Mouse (Mus musculus) forebrain, embryonic 11.5 days (tissue): Measurements from ENCODE around the gene Fmo5. TPM values are rescaled to one million over a fixed set of nuclear protein-coding genes. Genes with fewer than 3 reads are reported as not detected.
A peak's percentile ranks its signal among the peaks of the same experiment; 100 is the strongest.

Experiments
- ATAC-seq: fragments of 200-750 bp; cut with Nextera tagmentation; replicated peaks from 2 replicates; pipeline ENCODE4 v1.8.0; 2017; ENCODE audit warnings: moderate TSS enrichment; ENCODE audit not compliant: low FRiP score
- DNase-seq: peaks from one replicate; pipeline ENCODE4 v3.0.0-alpha.2; 2017; ENCODE audit warnings: low spot score
- H3K27ac ChIP-seq: fragments of 300-500 bp; sonication (generic); 2 replicates; pipeline ENCODE4 v1.5.1; 2014; ENCODE audit warnings: low read depth, low read length
- H3K27me3 ChIP-seq: fragments of 300-500 bp; sonication (generic); 2 replicates; pipeline ENCODE4 v1.6.1; 2014; ENCODE audit warnings: mild to moderate bottlenecking, low read length, mixed read lengths; ENCODE audit not compliant: control insufficient read depth, insufficient read depth
- H3K36me3 ChIP-seq: fragments of 300-500 bp; sonication (generic); 2 replicates; pipeline ENCODE4 v1.6.1; 2014; ENCODE audit warnings: mild to moderate bottlenecking, low read length, moderate library complexity, mixed read lengths; ENCODE audit not compliant: control insufficient read depth, insufficient read depth
- H3K4me1 ChIP-seq: fragments of 300-500 bp; sonication (generic); replicated peaks from 2 replicates; pipeline ENCODE4 v1.6.1; 2014; ENCODE audit warnings: low read length, mixed read lengths; ENCODE audit not compliant: control insufficient read depth, insufficient read depth
- H3K4me2 ChIP-seq: fragments of 300-500 bp; sonication (generic); 2 replicates; pipeline ENCODE4 v1.6.1; 2014; ENCODE audit warnings: low read depth, mild to moderate bottlenecking, low read length, moderate library complexity, mixed read lengths; ENCODE audit not compliant: severe bottlenecking
- H3K4me3 ChIP-seq: fragments of 300-500 bp; sonication (generic); 2 replicates; pipeline ENCODE4 v1.5.1; 2014; ENCODE audit warnings: low read depth, low read length
- H3K9ac ChIP-seq: fragments of 300-500 bp; sonication (generic); 2 replicates; pipeline ENCODE4 v1.6.1; 2014; ENCODE audit warnings: low read length
- H3K9me3 ChIP-seq: fragments of 300-500 bp; sonication (generic); 2 replicates; pipeline ENCODE4 v1.6.1; 2016; ENCODE audit warnings: low read length, mixed read lengths; ENCODE audit not compliant: control insufficient read depth
- WGBS: fragments of 180-500 bp; shearing (Covaris S2); extraction: QIAGEN DNeasy Blood & Tissue Kit; methylation state at CpG from one replicate; pipeline ENCODE4 v1.1.7; 2014; 5-methylcytosine and 5-hydroxymethylcytosine counted together
- polyA plus RNA-seq: library from polyadenylated mRNA; unstranded; fragments of >200 nt; fragmentation: Nextera tagmentation; extraction: Ambion mirVana; gene quantifications from 2 replicates; pipeline ENCODE4 v1.2.1, GENCODE M21; 2014

Gene Fmo5
- polyA plus RNA-seq, 1 experiment from 2014 or later: 0.69 TPM

- Histone ChIP-seq H3K36me3 (no peaks in the 10 kb centered on the region), H3K27me3 (no peaks in the 10 kb centered on the region), H3K4me2 (peak overlapping the region; percentile 70), H3K27ac (no peak overlapping the region), H3K9ac (peak overlapping the region; percentile 66), H3K4me3 (peak overlapping the region; percentile 79), H3K9me3 (no peaks in the 10 kb centered on the region), H3K4me1 (peaks cover 5% of the 10 kb centered on the region; the same call in 1 of the 2 replicates)
- WGBS: 1% methylated on average over 48 of the region's 50 CpGs
- ATAC-seq (peak; percentile 80), DNase-seq (no peak)
Measured at GRCm38 (mm10) chr3:97658426-97659193, 30.0 kb downstream of the Fmo5 start.

DNA sequence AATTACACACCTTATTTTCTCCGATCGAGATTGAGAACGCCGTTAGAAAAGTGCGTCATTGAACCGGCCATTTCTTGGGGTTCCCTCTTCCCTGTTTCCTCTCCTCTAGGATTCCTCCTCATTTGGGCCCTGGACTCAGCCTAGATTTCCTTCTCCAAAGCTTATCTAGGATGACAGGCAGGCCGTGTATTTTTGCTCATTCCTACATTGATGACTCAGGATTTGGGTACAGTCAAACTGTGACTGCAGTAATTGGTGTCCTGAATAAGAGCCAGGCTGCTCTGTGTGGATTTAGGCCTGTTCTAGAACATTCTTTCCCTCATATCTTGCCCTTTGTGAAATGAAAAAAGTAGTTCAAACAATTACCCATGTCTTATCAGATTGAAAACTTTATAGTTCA is 31.1 kb downstream of the Fmo5 start:
- 92% methylated on average over 7 of the region's 7 CpGs for WGBS
- Histone ChIP-seq H3K4me2 (peak overlapping the region; percentile 70; the same call in 1 of the 2 replicates), H3K36me3 (no peaks in the 10 kb centered on the region)

DNA sequence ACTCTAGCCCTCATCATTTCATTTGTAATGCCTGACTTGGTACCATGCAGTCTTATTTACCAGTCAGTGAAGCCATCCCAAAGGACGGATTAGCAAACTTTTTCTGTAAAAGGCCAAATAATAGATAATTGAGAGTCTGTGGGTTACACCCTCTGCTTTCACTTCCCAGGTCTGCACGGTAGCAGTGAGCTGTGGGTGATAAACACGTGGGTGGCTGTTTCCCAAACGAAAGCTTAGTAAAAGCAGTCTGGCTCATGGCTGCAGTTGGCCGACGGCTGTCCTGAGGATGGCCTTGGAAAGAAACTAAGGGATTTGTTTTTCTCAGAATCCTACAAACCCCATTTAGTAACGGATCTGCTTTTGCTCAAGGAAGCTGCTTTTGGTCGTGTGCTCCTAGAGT is 32.6 kb downstream of the Fmo5 start:
- no peaks in the 10 kb centered on the region for H3K9me3 ChIP-seq
- no peak overlapping the region for H3K4me3 ChIP-seq
- no peak overlapping the region for H3K4me2 ChIP-seq
- no peak for ATAC-seq
- H3K27me3 ChIP-seq: no peaks in the 10 kb centered on the region
- DNase-seq: no peak
- H3K4me1 ChIP-seq: peaks cover 5% of the 10 kb centered on the region; the same call in 1 of the 2 replicates
- no peaks in the 10 kb centered on the region for H3K36me3 ChIP-seq
- 73% methylated on average over 8 of the region's 8 CpGs for WGBS
- no peak overlapping the region for H3K27ac ChIP-seq
- H3K9ac ChIP-seq: no peak overlapping the region

More for the DNA sequence above, 31.1 kb downstream of the Fmo5 start:
- DNase-seq (no peak), ATAC-seq (no peak)
- Histone ChIP-seq H3K9me3 (no peaks in the 10 kb centered on the region), H3K27me3 (no peaks in the 10 kb centered on the region), H3K9ac (no peak overlapping the region), H3K27ac (no peak overlapping the region), H3K4me3 (no peak overlapping the region), H3K4me1 (peaks cover 5% of the 10 kb centered on the region; the same call in 1 of the 2 replicates)

DNA sequence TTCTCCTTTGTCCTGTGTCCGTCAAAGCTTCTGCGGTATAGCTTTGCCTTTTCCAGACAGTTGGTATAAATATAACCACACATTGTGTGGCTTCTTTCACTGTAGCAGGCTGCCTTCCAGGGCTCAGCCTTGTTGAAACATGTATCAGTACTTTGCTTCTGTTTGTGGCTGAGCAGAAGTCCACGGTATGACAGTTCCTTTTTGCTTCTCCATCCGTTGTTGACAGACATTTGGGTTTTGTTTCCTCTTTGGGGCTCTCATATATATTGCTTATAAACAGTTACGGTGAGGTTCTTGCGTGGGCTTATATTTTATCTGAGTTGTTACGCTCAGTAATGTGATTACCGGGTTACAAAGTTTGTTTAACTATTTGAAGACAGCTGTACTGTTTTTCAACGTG is 36.9 kb downstream of the Fmo5 start:
- ATAC-seq: no peak
- no peaks in the 10 kb centered on the region for H3K36me3 ChIP-seq
- 94% methylated on average over 9 of the region's 9 CpGs for WGBS

DNA sequence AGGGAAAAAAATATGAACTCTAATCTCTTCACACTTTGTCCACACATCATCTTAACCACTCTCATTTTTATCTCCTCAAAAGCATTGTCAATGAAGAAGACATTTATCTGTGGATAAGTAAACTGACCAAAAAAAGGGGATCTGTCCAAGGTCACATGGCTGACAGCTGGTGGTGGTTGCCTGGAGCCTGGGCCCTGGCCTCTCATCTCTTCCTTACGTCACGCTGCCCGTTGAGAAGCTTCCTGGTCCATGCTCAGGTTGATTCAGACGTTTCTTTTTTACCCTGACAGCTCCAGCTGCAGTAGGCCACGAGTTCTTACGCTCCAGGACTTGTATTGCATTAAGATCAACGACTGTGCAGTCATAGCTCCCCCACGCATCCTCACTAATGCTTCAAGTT is 37.5 kb downstream of the Fmo5 start:
- ATAC-seq (no peak), DNase-seq (no peak)
- Histone ChIP-seq H3K27me3 (no peaks in the 10 kb centered on the region), H3K9ac (no peak overlapping the region), H3K4me1 (no peaks in the 10 kb centered on the region), H3K9me3 (no peaks in the 10 kb centered on the region), H3K4me2 (no peak overlapping the region), H3K27ac (no peak overlapping the region), H3K36me3 (no peaks in the 10 kb centered on the region), H3K4me3 (no peak overlapping the region)
- WGBS: 90% methylated on average over 8 of the region's 8 CpGs

More for the DNA sequence above, 36.9 kb downstream of the Fmo5 start:
- no peak for DNase-seq
- Histone ChIP-seq H3K9me3 (no peaks in the 10 kb centered on the region), H3K4me2 (no peak overlapping the region), H3K4me1 (no peaks in the 10 kb centered on the region), H3K27ac (no peak overlapping the region), H3K9ac (no peak overlapping the region), H3K4me3 (no peak overlapping the region), H3K27me3 (no peaks in the 10 kb centered on the region)

GRCm38 (mm10) chr3:97667093-97667675 is 38.6 kb downstream of the Fmo5 start:
- Histone ChIP-seq H3K4me2 (no peak overlapping the region), H3K4me1 (no peaks in the 10 kb centered on the region), H3K27me3 (no peaks in the 10 kb centered on the region), H3K4me3 (no peak overlapping the region), H3K27ac (no peak overlapping the region), H3K36me3 (no peaks in the 10 kb centered on the region), H3K9me3 (no peaks in the 10 kb centered on the region), H3K9ac (no peak overlapping the region)
- 84% methylated on average over 14 of the region's 14 CpGs for WGBS
- DNase-seq (no peak), ATAC-seq (no peak)

DNA sequence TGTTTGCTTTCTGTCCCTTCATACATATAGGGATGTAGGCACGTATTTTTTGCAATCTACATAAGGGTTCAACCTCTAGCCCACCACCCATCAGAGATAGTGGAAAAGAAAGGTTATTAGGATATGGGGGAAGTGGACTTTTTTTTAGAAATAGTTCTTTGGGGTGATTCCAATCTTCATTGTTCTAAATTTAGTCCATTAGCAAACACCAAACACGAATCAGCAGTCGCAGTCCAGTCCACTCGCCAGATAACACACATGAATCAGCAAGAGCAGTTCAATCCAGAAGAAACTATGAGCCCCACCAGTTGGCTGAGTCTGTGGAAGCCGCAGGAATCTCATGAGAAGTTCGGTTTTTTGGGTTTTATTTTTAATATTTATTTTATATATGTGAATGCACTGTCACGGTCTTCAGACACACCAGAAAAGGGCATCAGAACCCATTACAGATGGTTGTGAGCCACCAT is 46.1 kb downstream of the Fmo5 start, which contains the start of gene Gm17651:
Gene Gm17651, minus strand, starts transcription at position 51 of the 467 bp plus-strand sequence.
- no peak for ATAC-seq
- Histone ChIP-seq H3K4me2 (no peak within 1 kb of the TSS), H3K36me3 (no peaks in the 10 kb centered on the region), H3K27me3 (no peaks in the 10 kb centered on the region), H3K4me3 (no peak within 1 kb of the TSS), H3K9ac (no peak within 1 kb of the TSS), H3K4me1 (no peaks in the 10 kb centered on the region), H3K9me3 (no peaks in the 10 kb centered on the region), H3K27ac (no peak within 1 kb of the TSS)
- WGBS: 89% methylated on average over 7 of the region's 7 CpGs
- no peak for DNase-seq

DNA sequence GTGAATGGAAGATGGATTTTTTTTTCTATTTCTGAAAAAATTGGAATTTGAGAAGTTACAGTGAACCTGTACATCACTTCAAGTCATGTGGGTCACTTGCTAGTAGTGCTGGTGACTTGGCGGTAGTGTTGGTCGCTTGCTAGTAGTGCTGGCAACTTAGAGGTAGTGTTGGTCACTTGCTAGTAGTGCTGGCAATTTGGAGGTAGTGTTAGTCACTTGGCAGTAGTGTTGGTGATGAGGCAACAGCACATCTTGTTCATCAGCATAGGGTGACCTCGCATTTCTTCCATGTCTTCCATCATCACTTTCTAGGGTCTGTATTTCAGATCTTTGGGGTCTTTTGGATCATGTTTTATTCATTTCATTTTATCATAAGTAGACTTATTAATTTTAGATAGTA is 47.5 kb downstream of the Fmo5 start:
- DNase-seq (no peak), ATAC-seq (no peak)
- Histone ChIP-seq H3K36me3 (no peaks in the 10 kb centered on the region), H3K27me3 (peaks cover 1% of the 10 kb centered on the region; the same call in 1 of the 2 replicates), H3K4me3 (no peak overlapping the region), H3K4me2 (no peak overlapping the region), H3K9me3 (no peaks in the 10 kb centered on the region), H3K27ac (no peak overlapping the region), H3K9ac (no peak overlapping the region), H3K4me1 (0 out of 2 replicates have a peak, but pooled peaks cover 2% of the 10 kb centered on the region)
- 92% methylated on average over 3 of the region's 3 CpGs for WGBS
